Mouse (Mus musculus) bone marrow macrophage, adult 2 months (primary cell): ENCODE data around the gene Abhd17a.

Experiments
- CTCF ChIP-seq: IDR thresholded peaks from 2 replicates; pipeline ENCODE4 v1.5.1; 2012; ENCODE audit warnings: low read depth, mild to moderate bottlenecking, low read length, moderate library complexity
- POLR2A ChIP-seq: IDR thresholded peaks from 2 replicates; pipeline ENCODE4 v1.6.1; 2012; ENCODE audit warnings: mild to moderate bottlenecking, low read depth, low read length, borderline replicate concordance

GRCm38 (mm10) chr10:80557346-80557965 is 32.7 kb downstream of the Abhd17a start:
- peak; percentile 80 for TF ChIP-seq CTCF
- no peak for TF ChIP-seq POLR2A
